ENCODE assay signal across 17 mouse cellular contexts in genomic region chr12:102064710-102065325, GRCm38 (mm10).
DNase-seq lines count a peak whose midpoint lies in the region; ATAC-seq and TF ChIP-seq lines count a peak whose summit lies in the region.
"Had no signal": no experiment of that assay in that cellular context is flagged by ENCODE, and none has a peak within 500 bp of the region (broad histone marks: within the 10 kb centered on the region; RNA-seq: fewer than 3 reads in every experiment).

No protein-coding gene starts in this region.

- peak; percentile 61 for ATAC-seq in hindbrain, embryonic 12.5 days (ENCODE audit: low FRiP score)
- ATAC-seq in hindbrain, postnatal 0 days = no peak
- ATAC-seq in midbrain, embryonic 14.5 days (ENCODE audit: low FRiP score, low TSS enrichment) = peak; percentile 67; the same call in 1 of the 2 replicates
- ATAC-seq in midbrain, embryonic 15.5 days (replicated peaks) = no peak
- peak; percentile 68; the same call in 1 of the 2 replicates for ATAC-seq in embryonic facial prominence, embryonic 13.5 days (ENCODE audit: insufficient number of reproducible peaks, insufficient read depth, low FRiP score, low TSS enrichment, low read depth)

- no peak overlapping the region for H3K4me3 ChIP-seq in hindbrain, embryonic 12.5 days
- H3K4me3 ChIP-seq in hindbrain, postnatal 0 days (ENCODE audit: low read length) = no peak overlapping the region
- H3K4me3 ChIP-seq in midbrain, embryonic 14.5 days (replicated peaks; ENCODE audit: low read depth, low read length) = no peak overlapping the region
- no peak overlapping the region for H3K4me3 ChIP-seq in midbrain, embryonic 15.5 days
- H3K4me3 ChIP-seq in embryonic facial prominence, embryonic 13.5 days = no peak overlapping the region
- H3K4me3 ChIP-seq: heart, adult 2 months; liver, embryonic 15.5 days; myocyte; stomach, embryonic 15.5 days had no signal

- no peaks in the 10 kb centered on the region for H3K9me3 ChIP-seq in hindbrain, embryonic 12.5 days (replicated peaks)
- no peaks in the 10 kb centered on the region for H3K9me3 ChIP-seq in hindbrain, postnatal 0 days (ENCODE audit: low read length)
- no peaks in the 10 kb centered on the region for H3K9me3 ChIP-seq in midbrain, embryonic 14.5 days (ENCODE audit: control insufficient read depth, low read length)
- no peaks in the 10 kb centered on the region for H3K9me3 ChIP-seq in midbrain, embryonic 15.5 days
- H3K9me3 ChIP-seq in embryonic facial prominence, embryonic 13.5 days = no peaks in the 10 kb centered on the region
- H3K9me3 ChIP-seq: liver, embryonic 15.5 days; stomach, embryonic 15.5 days had no signal

- no peak overlapping the region for H3K27ac ChIP-seq in hindbrain, embryonic 12.5 days
- no peak overlapping the region for H3K27ac ChIP-seq in hindbrain, postnatal 0 days
- H3K27ac ChIP-seq in midbrain, embryonic 14.5 days (replicated peaks; ENCODE audit: low read depth, low read length) = no peak overlapping the region
- H3K27ac ChIP-seq in midbrain, embryonic 15.5 days = no peak overlapping the region
- H3K27ac ChIP-seq in embryonic facial prominence, embryonic 13.5 days = peak overlapping the region; percentile 61
- H3K27ac ChIP-seq: heart, adult 2 months; liver, embryonic 15.5 days; stomach, embryonic 15.5 days had no signal

- no peak for TF ChIP-seq CTCF in hindbrain, postnatal 0 days (IDR thresholded peaks at IDR 0.05; ENCODE audit: low read depth)

- H3K4me2 ChIP-seq in hindbrain, embryonic 12.5 days (replicated peaks) = no peak overlapping the region
- no peak overlapping the region for H3K4me2 ChIP-seq in hindbrain, postnatal 0 days (ENCODE audit: low read depth, low read length)
- H3K4me2 ChIP-seq in midbrain, embryonic 14.5 days (ENCODE audit: low read length) = no peak overlapping the region
- no peak overlapping the region for H3K4me2 ChIP-seq in midbrain, embryonic 15.5 days
- H3K4me2 ChIP-seq in embryonic facial prominence, embryonic 13.5 days = no peak overlapping the region
- H3K4me2 ChIP-seq: liver, embryonic 15.5 days; stomach, embryonic 15.5 days had no signal

- DNase-seq in hindbrain, postnatal 0 days (ENCODE audit: low spot score) = no peak
- DNase-seq in midbrain, embryonic 14.5 days = peak; percentile 27
- DNase-seq in telencephalon, adult 2 months (ENCODE audit: low read depth, low spot score) = peak; percentile 52
- no peak for DNase-seq in cerebellum, adult 18-20 months
- DNase-seq: adrenal gland, postnatal 10 days; B cell, adult 2 months; cerebellum, postnatal 10 days; heart, adult 2 months; kidney, postnatal 10 days; lung, postnatal 36 days; thymus, postnatal 25 days had no signal

- no peaks in the 10 kb centered on the region for H3K36me3 ChIP-seq in hindbrain, embryonic 12.5 days
- H3K36me3 ChIP-seq in hindbrain, postnatal 0 days (ENCODE audit: insufficient read depth, low read length) = no peaks in the 10 kb centered on the region
- no peaks in the 10 kb centered on the region for H3K36me3 ChIP-seq in midbrain, embryonic 14.5 days (ENCODE audit: control insufficient read depth, insufficient read depth, low read length)
- no peaks in the 10 kb centered on the region for H3K36me3 ChIP-seq in midbrain, embryonic 15.5 days (replicated peaks)
- H3K36me3 ChIP-seq in embryonic facial prominence, embryonic 13.5 days = no peaks in the 10 kb centered on the region
- H3K36me3 ChIP-seq: liver, embryonic 15.5 days; stomach, embryonic 15.5 days had no signal

- peaks cover 15% of the 10 kb centered on the region for H3K4me1 ChIP-seq in hindbrain, embryonic 12.5 days
- no peaks in the 10 kb centered on the region for H3K4me1 ChIP-seq in hindbrain, postnatal 0 days (ENCODE audit: insufficient read depth, low read length)
- H3K4me1 ChIP-seq in midbrain, embryonic 14.5 days (ENCODE audit: control insufficient read depth, insufficient read depth, low read length) = peaks cover 10% of the 10 kb centered on the region; the same call in 1 of the 2 replicates
- H3K4me1 ChIP-seq in midbrain, embryonic 15.5 days = no peaks in the 10 kb centered on the region
- H3K4me1 ChIP-seq in embryonic facial prominence, embryonic 13.5 days = peaks cover 38% of the 10 kb centered on the region
- H3K4me1 ChIP-seq: liver, embryonic 15.5 days; stomach, embryonic 15.5 days had no signal

- H3K9ac ChIP-seq in hindbrain, embryonic 12.5 days = no peak overlapping the region
- H3K9ac ChIP-seq in hindbrain, postnatal 0 days (replicated peaks; ENCODE audit: low read length) = no peak overlapping the region
- H3K9ac ChIP-seq in midbrain, embryonic 14.5 days (replicated peaks; ENCODE audit: low read length) = no peak overlapping the region
- no peak overlapping the region for H3K9ac ChIP-seq in midbrain, embryonic 15.5 days
- H3K9ac ChIP-seq in embryonic facial prominence, embryonic 13.5 days = no peak overlapping the region
- H3K9ac ChIP-seq: liver, embryonic 15.5 days; stomach, embryonic 15.5 days had no signal

- H3K27me3 ChIP-seq in hindbrain, embryonic 12.5 days = no peaks in the 10 kb centered on the region
- H3K27me3 ChIP-seq in hindbrain, postnatal 0 days (ENCODE audit: insufficient read depth, low read length) = no peaks in the 10 kb centered on the region
- H3K27me3 ChIP-seq in midbrain, embryonic 14.5 days (ENCODE audit: control insufficient read depth, insufficient read depth, low read length) = no peaks in the 10 kb centered on the region
- no peaks in the 10 kb centered on the region for H3K27me3 ChIP-seq in midbrain, embryonic 15.5 days (replicated peaks)
- H3K27me3 ChIP-seq in embryonic facial prominence, embryonic 13.5 days = no peaks in the 10 kb centered on the region
- H3K27me3 ChIP-seq: liver, embryonic 15.5 days; stomach, embryonic 15.5 days had no signal

- WGBS in hindbrain, embryonic 12.5 days = 45% methylated on average over 5 of the region's 5 CpGs
- WGBS in hindbrain, postnatal 0 days = 31% methylated on average over 5 of the region's 5 CpGs
- WGBS in midbrain, embryonic 14.5 days = 35% methylated on average over 5 of the region's 5 CpGs
- WGBS in midbrain, embryonic 15.5 days = 38% methylated on average over 5 of the region's 5 CpGs
- WGBS in embryonic facial prominence, embryonic 13.5 days = 31% methylated on average over 5 of the region's 5 CpGs

Comparison
In these comparisons a context has a peak if more than half of its experiments do, and no peak if none do; other contexts are left out.
1. ATAC-seq: peak in hindbrain, embryonic 12.5 days (single experiment), midbrain, embryonic 14.5 days (single experiment) and embryonic facial prominence, embryonic 13.5 days (single experiment); none in hindbrain, postnatal 0 days (single experiment) and midbrain, embryonic 15.5 days (single experiment).
2. DNase-seq: peak in midbrain, embryonic 14.5 days (single experiment) and telencephalon, adult 2 months (single experiment); none in hindbrain, postnatal 0 days (single experiment) and cerebellum, adult 18-20 months (0 of 2).